ENCODE assay signal across 9 mouse cellular contexts in genomic region chr5:147945000-147945666, GRCm38 (mm10). TPM values are rescaled to one million over a fixed set of nuclear protein-coding genes. Genes with fewer than 3 reads are reported as not detected.
DNase-seq lines count a peak whose midpoint lies in the region; ATAC-seq and TF ChIP-seq lines count a peak whose summit lies in the region.
"Had no signal": no experiment of that assay in that cellular context is flagged by ENCODE, and none has a peak within 500 bp of the region (broad histone marks: within the 10 kb centered on the region; RNA-seq: fewer than 3 reads in every experiment).

No protein-coding gene starts in this region.

- ATAC-seq in forebrain, embryonic 11.5 days (replicated peaks; ENCODE audit: low FRiP score): peak; percentile 49; the same call in 1 of the 2 replicates
- ATAC-seq in liver, embryonic 14.5 days (ENCODE audit: insufficient read depth): no peak
- ATAC-seq in common myeloid progenitor, adult 5-6 weeks (replicated peaks; ENCODE audit: low read depth, poor library complexity, severe bottlenecking): peak; percentile 95

- DNase-seq in forebrain, embryonic 11.5 days (ENCODE audit: low spot score): no peak
- no peak for DNase-seq in forebrain, embryonic 10.5 days (ENCODE audit: extremely low spot score, low spot score)
- no peak for DNase-seq in liver, embryonic 14.5 days (ENCODE audit: low read depth in 3 of 3, low spot score in 3 of 3)
- no peak for DNase-seq in liver
- peak; percentile 51 for DNase-seq in lung, postnatal 10 days
- no peak for DNase-seq in gastrocnemius, postnatal 36 days
- DNase-seq in ovary, postnatal 36 days (ENCODE audit: low spot score): no peak

- H3K36me3 ChIP-seq in forebrain, embryonic 11.5 days (ENCODE audit: control insufficient read depth, insufficient read depth, low read length): no peaks in the 10 kb centered on the region
- H3K36me3 ChIP-seq in forebrain, embryonic 10.5 days (replicated peaks): no peaks in the 10 kb centered on the region
- H3K36me3 ChIP-seq in liver, embryonic 14.5 days (replicated peaks; ENCODE audit: control insufficient read depth, insufficient read depth, low read depth): no peaks in the 10 kb centered on the region

- no peak overlapping the region for H3K4me2 ChIP-seq in forebrain, embryonic 11.5 days (ENCODE audit: low read depth, low read length, severe bottlenecking)
- no peak overlapping the region for H3K4me2 ChIP-seq in liver, embryonic 14.5 days (ENCODE audit: low read depth)

- TF ChIP-seq CTCF in liver, embryonic 14.5 days (IDR thresholded peaks at IDR 0.05; ENCODE audit: low read depth): peak; percentile 50

- H3K27me3 ChIP-seq in forebrain, embryonic 11.5 days (ENCODE audit: control insufficient read depth, insufficient read depth, low read length): no peaks in the 10 kb centered on the region
- no peaks in the 10 kb centered on the region for H3K27me3 ChIP-seq in forebrain, embryonic 10.5 days (ENCODE audit: poor library complexity, severe bottlenecking)
- no peaks in the 10 kb centered on the region for H3K27me3 ChIP-seq in liver, embryonic 14.5 days (ENCODE audit: control insufficient read depth, insufficient read depth, low read length)

- no peaks in the 10 kb centered on the region for H3K4me1 ChIP-seq in forebrain, embryonic 11.5 days (replicated peaks; ENCODE audit: control insufficient read depth, insufficient read depth, low read length)
- no peaks in the 10 kb centered on the region for H3K4me1 ChIP-seq in forebrain, embryonic 10.5 days
- H3K4me1 ChIP-seq in liver, embryonic 14.5 days (replicated peaks; ENCODE audit: control insufficient read depth in 2 of 2, insufficient read depth in 2 of 2, low read length in 1 of 2): no peaks in the 10 kb centered on the region

- no peaks in the 10 kb centered on the region for H3K9me3 ChIP-seq in forebrain, embryonic 11.5 days (ENCODE audit: control insufficient read depth, low read length)
- H3K9me3 ChIP-seq in forebrain, embryonic 10.5 days: peaks cover 10% of the 10 kb centered on the region; the same call in 1 of the 2 replicates
- H3K9me3 ChIP-seq in liver, embryonic 14.5 days (ENCODE audit: control insufficient read depth, low read length): no peaks in the 10 kb centered on the region

- intact Hi-C loops in gastrocnemius, postnatal 36 days (cut with DNase I): no loop called here

- no peak overlapping the region for H3K27ac ChIP-seq in forebrain, embryonic 11.5 days (ENCODE audit: low read depth, low read length)
- no peak overlapping the region for H3K27ac ChIP-seq in forebrain, embryonic 10.5 days
- no peak overlapping the region for H3K27ac ChIP-seq in liver, embryonic 14.5 days

- WGBS in forebrain, embryonic 11.5 days: 53% methylated on average over 5 of the region's 5 CpGs
- 41% methylated on average over 5 of the region's 5 CpGs for WGBS in forebrain, embryonic 10.5 days
- WGBS in liver, embryonic 14.5 days (ENCODE audit: insufficient replicate concordance): 17% methylated on average over 5 of the region's 5 CpGs

- no peak overlapping the region for H3K4me3 ChIP-seq in forebrain, embryonic 11.5 days (ENCODE audit: low read depth, low read length)
- no peak overlapping the region for H3K4me3 ChIP-seq in forebrain, embryonic 10.5 days
- H3K4me3 ChIP-seq in liver, embryonic 14.5 days (ENCODE audit: insufficient read depth in 1 of 2, low read depth in 2 of 2, low read length in 2 of 2): no peak overlapping the region
- H3K4me3 ChIP-seq: megakaryocyte, embryonic 14.5 days had no signal

- no peak for TF ChIP-seq EP300 in liver, embryonic 14.5 days (IDR thresholded peaks at IDR 0.05; ENCODE audit: low read depth)

- no peak overlapping the region for H3K9ac ChIP-seq in forebrain, embryonic 11.5 days (ENCODE audit: low read length)
- H3K9ac ChIP-seq in liver, embryonic 14.5 days (replicated peaks): no peak overlapping the region

RNA-seq across cellular contexts. Expression of gene Mtus2, which starts 12.0 kb away (rescaled TPM):
- 8.1 and 8.4 TPM in 2 replicates for polyA plus RNA-seq in forebrain, embryonic 11.5 days (2014; fragmentation: Nextera tagmentation; extraction: Ambion mirVana)
- 2.0 and 3.5 TPM in 2 replicates for polyA plus RNA-seq in forebrain, embryonic 10.5 days (2016; fragmentation: Nextera tagmentation; extraction: Ambion mirVana)
- polyA plus RNA-seq in liver, embryonic 14.5 days (2012; rRNA removed): 0.15 and 0.48 TPM in 2 replicates
- 0.80 and 1.2 TPM in 2 replicates for polyA plus RNA-seq in liver, embryonic 14.5 days (2014; fragmentation: Nextera tagmentation; extraction: Ambion mirVana)
- total RNA-seq in common myeloid progenitor, adult 5-6 weeks (2017): 0.10 and 4.3 TPM in 2 replicates
- total RNA-seq in gastrocnemius, postnatal 36 days (2021): under 1 TPM; 0.08 to 0.25 TPM

RNA-seq across cellular contexts. Expression of gene Slc46a3, which starts 50.5 kb away (rescaled TPM):
- 3.0 and 5.3 TPM in 2 replicates for polyA plus RNA-seq in forebrain, embryonic 11.5 days (2014; fragmentation: Nextera tagmentation; extraction: Ambion mirVana)
- polyA plus RNA-seq in forebrain, embryonic 10.5 days (2016; fragmentation: Nextera tagmentation; extraction: Ambion mirVana): 3.3 and 3.9 TPM in 2 replicates
- 17.6 and 20.6 TPM in 2 replicates for polyA plus RNA-seq in liver, embryonic 14.5 days (2012; rRNA removed)
- 16.1 and 16.7 TPM in 2 replicates for polyA plus RNA-seq in liver, embryonic 14.5 days (2014; fragmentation: Nextera tagmentation; extraction: Ambion mirVana)
- total RNA-seq in common myeloid progenitor, adult 5-6 weeks (2017): 3.7 and 5.5 TPM in 2 replicates
- total RNA-seq in gastrocnemius, postnatal 36 days (2021): 1 to 10 TPM; 9.4 to 9.9 TPM
